Comparison of ENCODE assay signal across 8 mouse cellular contexts in the genomic region with DNA sequence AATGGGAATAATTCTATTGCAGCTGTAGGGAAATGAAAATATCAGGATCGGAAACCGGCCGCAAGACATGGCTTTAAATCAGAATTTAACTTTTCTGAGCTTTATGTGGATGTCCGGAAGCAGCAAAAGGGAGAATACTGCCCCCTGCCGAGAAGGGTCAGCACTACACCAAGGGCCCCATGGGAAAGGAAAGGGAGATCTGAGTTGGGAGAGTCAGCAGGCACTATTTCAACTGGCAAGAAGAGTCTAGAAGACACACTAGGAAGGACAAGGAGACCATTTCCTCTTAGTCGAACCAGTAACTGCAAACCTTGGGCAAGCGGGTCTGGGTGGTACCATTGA. TPM values are rescaled to one million over a fixed set of nuclear protein-coding genes. Genes with fewer than 3 reads are reported as not detected.
DNase-seq lines count a peak whose midpoint lies in the region; ATAC-seq and TF ChIP-seq lines count a peak whose summit lies in the region.

No protein-coding gene starts in this region.

- under 1% methylated on average over 7 of the region's 7 CpGs for WGBS in embryonic facial prominence, embryonic 15.5 days
- 4% methylated on average over 7 of the region's 7 CpGs for WGBS in heart, embryonic 10.5 days
- WGBS in kidney, embryonic 14.5 days, result 4% methylated on average over 7 of the region's 7 CpGs
- 3% methylated on average over 7 of the region's 7 CpGs for WGBS in limb, embryonic 15.5 days
- 3% methylated on average over 7 of the region's 7 CpGs for WGBS in midbrain, postnatal 0 days

- H3K27ac ChIP-seq in bone marrow macrophage, adult 2 months (ENCODE audit: insufficient read depth, low read depth, low read length), result no peak overlapping the region
- no peak overlapping the region for H3K27ac ChIP-seq in embryonic facial prominence, embryonic 15.5 days (replicated peaks)
- no peak overlapping the region for H3K27ac ChIP-seq in heart, embryonic 10.5 days
- H3K27ac ChIP-seq in kidney, embryonic 14.5 days (ENCODE audit: low read depth, low read length), result no peak overlapping the region
- no peak overlapping the region for H3K27ac ChIP-seq in limb, embryonic 15.5 days
- peak overlapping the region; percentile 38; the same call in 1 of the 2 replicates for H3K27ac ChIP-seq in midbrain, postnatal 0 days (ENCODE audit: low read depth, low read length)

- H3K27me3 ChIP-seq in embryonic facial prominence, embryonic 15.5 days, result peaks cover 41% of the 10 kb centered on the region
- H3K27me3 ChIP-seq in heart, embryonic 10.5 days (ENCODE audit: insufficient read depth, poor library complexity, severe bottlenecking), result peaks cover 47% of the 10 kb centered on the region
- peaks cover 30% of the 10 kb centered on the region for H3K27me3 ChIP-seq in kidney, embryonic 14.5 days (ENCODE audit: control insufficient read depth, insufficient read depth, low read length)
- H3K27me3 ChIP-seq in limb, embryonic 15.5 days, result peaks cover 38% of the 10 kb centered on the region
- no peaks in the 10 kb centered on the region for H3K27me3 ChIP-seq in midbrain, postnatal 0 days (ENCODE audit: insufficient read depth, low read length)

- H3K4me2 ChIP-seq in embryonic facial prominence, embryonic 15.5 days (replicated peaks), result peak overlapping the region; percentile 98
- peak overlapping the region; percentile 100 for H3K4me2 ChIP-seq in kidney, embryonic 14.5 days (replicated peaks; ENCODE audit: low read depth, low read length)
- H3K4me2 ChIP-seq in limb, embryonic 15.5 days, result peak overlapping the region; percentile 95
- H3K4me2 ChIP-seq in midbrain, postnatal 0 days (ENCODE audit: low read depth, low read length, poor library complexity, severe bottlenecking), result peak overlapping the region; percentile 72

- H3K36me3 ChIP-seq in embryonic facial prominence, embryonic 15.5 days, result no peaks in the 10 kb centered on the region
- H3K36me3 ChIP-seq in heart, embryonic 10.5 days, result no peaks in the 10 kb centered on the region
- no peaks in the 10 kb centered on the region for H3K36me3 ChIP-seq in kidney, embryonic 14.5 days (ENCODE audit: control insufficient read depth, insufficient read depth, low read length)
- no peaks in the 10 kb centered on the region for H3K36me3 ChIP-seq in limb, embryonic 15.5 days
- no peaks in the 10 kb centered on the region; the same call in 1 of the 2 replicates for H3K36me3 ChIP-seq in midbrain, postnatal 0 days (ENCODE audit: insufficient read depth, low read length)

- peak overlapping the region; percentile 53 for H3K4me3 ChIP-seq in bone marrow macrophage, adult 2 months (ENCODE audit: insufficient read depth, low read length)
- H3K4me3 ChIP-seq in embryonic facial prominence, embryonic 15.5 days (replicated peaks), result peak overlapping the region; percentile 60
- peak overlapping the region; percentile 74 for H3K4me3 ChIP-seq in heart, embryonic 10.5 days
- H3K4me3 ChIP-seq in kidney, embryonic 14.5 days (ENCODE audit: low read length), result peak overlapping the region; percentile 64
- H3K4me3 ChIP-seq in limb, embryonic 15.5 days, result peak overlapping the region; percentile 63
- H3K4me3 ChIP-seq in midbrain, postnatal 0 days (ENCODE audit: low read depth, low read length), result peak overlapping the region; percentile 58

- no peaks in the 10 kb centered on the region for H3K9me3 ChIP-seq in embryonic facial prominence, embryonic 15.5 days (replicated peaks)
- H3K9me3 ChIP-seq in heart, embryonic 10.5 days, result no peaks in the 10 kb centered on the region
- no peaks in the 10 kb centered on the region for H3K9me3 ChIP-seq in kidney, embryonic 14.5 days (ENCODE audit: control insufficient read depth, low read length)
- H3K9me3 ChIP-seq in limb, embryonic 15.5 days, result no peaks in the 10 kb centered on the region
- no peaks in the 10 kb centered on the region for H3K9me3 ChIP-seq in midbrain, postnatal 0 days (ENCODE audit: low read length)

- TF ChIP-seq POLR2A in bone marrow macrophage, adult 2 months (IDR thresholded peaks at IDR 0.05; ENCODE audit: borderline replicate concordance, low read depth, low read length), result no peak

- no peak overlapping the region for H3K9ac ChIP-seq in embryonic facial prominence, embryonic 15.5 days
- H3K9ac ChIP-seq in kidney, embryonic 14.5 days (ENCODE audit: low read depth, low read length), result no peak overlapping the region
- no peak overlapping the region for H3K9ac ChIP-seq in limb, embryonic 15.5 days
- no peak overlapping the region for H3K9ac ChIP-seq in midbrain, postnatal 0 days (replicated peaks; ENCODE audit: low read length, poor library complexity, severe bottlenecking)

- DNase-seq in 416B (ENCODE audit: low read depth), result peak; percentile 36
- DNase-seq in heart, embryonic 10.5 days (ENCODE audit: low spot score), result peak; percentile 83
- peak; percentile 69 for DNase-seq in midbrain, postnatal 0 days (ENCODE audit: low spot score)
- DNase-seq in spleen, postnatal 10 days (ENCODE audit: low spot score in 2 of 2), result peak; percentile 62 to 80

- TF ChIP-seq CTCF in bone marrow macrophage, adult 2 months (IDR thresholded peaks at IDR 0.05; ENCODE audit: low read depth, low read length), result peak; percentile 67
- TF ChIP-seq CTCF in midbrain, postnatal 0 days (IDR thresholded peaks at IDR 0.05), result peak; percentile 85

- H3K4me1 ChIP-seq in bone marrow macrophage, adult 2 months (ENCODE audit: control insufficient read depth, insufficient read depth, low read length), result 0 out of 2 replicates have a peak, but pooled peaks cover 3% of the 10 kb centered on the region
- peaks cover 16% of the 10 kb centered on the region for H3K4me1 ChIP-seq in embryonic facial prominence, embryonic 15.5 days
- peaks cover 21% of the 10 kb centered on the region for H3K4me1 ChIP-seq in heart, embryonic 10.5 days
- H3K4me1 ChIP-seq in kidney, embryonic 14.5 days (ENCODE audit: control insufficient read depth, insufficient read depth, low read length), result 0 out of 2 replicates have a peak, but pooled peaks cover 11% of the 10 kb centered on the region
- H3K4me1 ChIP-seq in limb, embryonic 15.5 days, result peaks cover 20% of the 10 kb centered on the region
- H3K4me1 ChIP-seq in midbrain, postnatal 0 days (ENCODE audit: insufficient read depth, low read length), result no peaks in the 10 kb centered on the region

- ATAC-seq in embryonic facial prominence, embryonic 15.5 days (ENCODE audit: insufficient number of reproducible peaks, low FRiP score, low TSS enrichment, low read depth), result no peak
- ATAC-seq in kidney, embryonic 14.5 days (ENCODE audit: low FRiP score, low TSS enrichment), result no peak
- ATAC-seq in limb, embryonic 15.5 days (ENCODE audit: insufficient number of reproducible peaks, low FRiP score, low TSS enrichment, low read depth), result no peak
- 0 out of 2 replicates have a peak, but pooled peaks have one; percentile 5 for ATAC-seq in midbrain, postnatal 0 days (ENCODE audit: low FRiP score)

RNA-seq across cellular contexts. Expression of a gene that starts 0.8 kb away (rescaled TPM):
- polyA plus RNA-seq in bone marrow macrophage, adult 2 months (2012; ENCODE audit: insufficient read depth, insufficient read length, missing spikeins), result not detected in 2 replicates
- 0.23 and 0.24 TPM in 2 replicates for polyA plus RNA-seq in embryonic facial prominence, embryonic 15.5 days (2015; fragmentation: Nextera tagmentation; extraction: Ambion mirVana)
- 0.21 and 0.30 TPM in 2 replicates for polyA plus RNA-seq in heart, embryonic 10.5 days (2016; fragmentation: Nextera tagmentation; extraction: Ambion mirVana)
- polyA plus RNA-seq in kidney, embryonic 14.5 days (2014; fragmentation: Nextera tagmentation; extraction: Ambion mirVana), result 0.05 and 0.11 TPM in 2 replicates
- polyA plus RNA-seq in limb, embryonic 15.5 days (2015; fragmentation: Nextera tagmentation; extraction: Ambion mirVana), result 0.15 and 0.19 TPM in 2 replicates
- 55.6 and 59.6 TPM in 2 replicates for total RNA-seq in midbrain, postnatal 0 days (2014; rRNA removed)
- polyA plus RNA-seq in midbrain, postnatal 0 days (2015; fragmentation: Nextera tagmentation; extraction: Ambion mirVana), result 5.6 and 6.0 TPM in 2 replicates

RNA-seq across cellular contexts. Expression of a gene that starts 24.2 kb away (rescaled TPM):
- 88.7 and 98.6 TPM in 2 replicates for polyA plus RNA-seq in bone marrow macrophage, adult 2 months (2012; ENCODE audit: insufficient read depth, insufficient read length, missing spikeins)
- polyA plus RNA-seq in embryonic facial prominence, embryonic 15.5 days (2015; fragmentation: Nextera tagmentation; extraction: Ambion mirVana), result 127 and 131 TPM in 2 replicates
- 165 and 193 TPM in 2 replicates for polyA plus RNA-seq in heart, embryonic 10.5 days (2016; fragmentation: Nextera tagmentation; extraction: Ambion mirVana)
- polyA plus RNA-seq in kidney, embryonic 14.5 days (2014; fragmentation: Nextera tagmentation; extraction: Ambion mirVana), result 87.0 and 118 TPM in 2 replicates
- polyA plus RNA-seq in limb, embryonic 15.5 days (2015; fragmentation: Nextera tagmentation; extraction: Ambion mirVana), result 107 and 138 TPM in 2 replicates
- 47.3 and 71.7 TPM in 2 replicates for total RNA-seq in midbrain, postnatal 0 days (2014; rRNA removed)
- polyA plus RNA-seq in midbrain, postnatal 0 days (2015; fragmentation: Nextera tagmentation; extraction: Ambion mirVana), result 60.5 and 62.7 TPM in 2 replicates

RNA-seq across cellular contexts. Expression of a gene that starts 38.8 kb away (rescaled TPM):
- 0.36 TPM in 1 of 2 replicates, not detected in the other for polyA plus RNA-seq in bone marrow macrophage, adult 2 months (2012; ENCODE audit: insufficient read depth, insufficient read length, missing spikeins)
- polyA plus RNA-seq in embryonic facial prominence, embryonic 15.5 days (2015; fragmentation: Nextera tagmentation; extraction: Ambion mirVana), result 0.08 and 0.24 TPM in 2 replicates
- 0.59 and 0.67 TPM in 2 replicates for polyA plus RNA-seq in heart, embryonic 10.5 days (2016; fragmentation: Nextera tagmentation; extraction: Ambion mirVana)
- 0.20 TPM in 2 replicates for polyA plus RNA-seq in kidney, embryonic 14.5 days (2014; fragmentation: Nextera tagmentation; extraction: Ambion mirVana)
- 0.33 and 1.0 TPM in 2 replicates for polyA plus RNA-seq in limb, embryonic 15.5 days (2015; fragmentation: Nextera tagmentation; extraction: Ambion mirVana)
- total RNA-seq in midbrain, postnatal 0 days (2014; rRNA removed), result 1.2 and 2.4 TPM in 2 replicates
- polyA plus RNA-seq in midbrain, postnatal 0 days (2015; fragmentation: Nextera tagmentation; extraction: Ambion mirVana), result 1.0 and 1.3 TPM in 2 replicates

RNA-seq across cellular contexts. Expression of a gene that starts 47.8 kb away (rescaled TPM):
- polyA plus RNA-seq in bone marrow macrophage, adult 2 months (2012; ENCODE audit: insufficient read depth, insufficient read length, missing spikeins), result not detected in 2 replicates
- 19.5 and 21.6 TPM in 2 replicates for polyA plus RNA-seq in embryonic facial prominence, embryonic 15.5 days (2015; fragmentation: Nextera tagmentation; extraction: Ambion mirVana)
- 3.0 and 4.8 TPM in 2 replicates for polyA plus RNA-seq in heart, embryonic 10.5 days (2016; fragmentation: Nextera tagmentation; extraction: Ambion mirVana)
- 3.1 and 3.3 TPM in 2 replicates for polyA plus RNA-seq in kidney, embryonic 14.5 days (2014; fragmentation: Nextera tagmentation; extraction: Ambion mirVana)
- 25.4 and 30.1 TPM in 2 replicates for polyA plus RNA-seq in limb, embryonic 15.5 days (2015; fragmentation: Nextera tagmentation; extraction: Ambion mirVana)
- total RNA-seq in midbrain, postnatal 0 days (2014; rRNA removed), result 0.71 and 1.1 TPM in 2 replicates
- 0.58 and 0.74 TPM in 2 replicates for polyA plus RNA-seq in midbrain, postnatal 0 days (2015; fragmentation: Nextera tagmentation; extraction: Ambion mirVana)
